Mouse (Mus musculus) adrenal gland, postnatal 36 days (tissue): ENCODE results near the gene Tmem254c. TPM values are rescaled to one million over a fixed set of nuclear protein-coding genes. Genes with fewer than 3 reads are reported as not detected.
"Not testable (repeated sequence)": the region's sequence is repeated elsewhere in the genome, so short reads cannot be mapped to it uniquely, and the experiment has no call there.

Experiments used
- DNase-seq, 2 experiments: peaks; one replicate each; pipeline ENCODE4 v3.0.0; 2021; ENCODE audit warnings: mixed read lengths in 1 of 2
- long read RNA-seq, 2 experiments: library from polyadenylated mRNA; stranded (forward); transcript quantifications; one replicate each; pipeline ENCODE4 v2.0.0; 2021; ENCODE audit warnings: borderline sequencing depth in 2 of 2
- total RNA-seq, 2 experiments: library from RNA; stranded (reverse); gene quantifications; 2 replicates each; pipeline ENCODE4 v1.2.3; 2021

Gene Tmem254c
- 10 to 100 TPM; 15.9 to 25.4 TPM for total RNA-seq
- long read RNA-seq, experiment 1, transcript Tmem254c-202 (4 exons, 1,211 nt): major isoform, 14 of 17 reads
- long read RNA-seq, experiment 1, partial matches to known transcripts: 0 of 17 reads
- long read RNA-seq, experiment 1, other reads (novel, unspliced or antisense): 0 of 17 reads
- long read RNA-seq, experiment 2, transcript Tmem254c-202 (4 exons, 1,211 nt): major isoform, 7 of 10 reads
- long read RNA-seq, experiment 2, partial matches to known transcripts: 0 of 10 reads
- long read RNA-seq, experiment 2, other reads (novel, unspliced or antisense): 0 of 10 reads

- DNase-seq: not testable (repeated sequence)
These were observed at the start of gene Tmem254c for GRCm38 (mm10) chr14:26067325-26067633. TSS of gene Tmem254c (minus strand) at chr14:26067355.

DNA sequence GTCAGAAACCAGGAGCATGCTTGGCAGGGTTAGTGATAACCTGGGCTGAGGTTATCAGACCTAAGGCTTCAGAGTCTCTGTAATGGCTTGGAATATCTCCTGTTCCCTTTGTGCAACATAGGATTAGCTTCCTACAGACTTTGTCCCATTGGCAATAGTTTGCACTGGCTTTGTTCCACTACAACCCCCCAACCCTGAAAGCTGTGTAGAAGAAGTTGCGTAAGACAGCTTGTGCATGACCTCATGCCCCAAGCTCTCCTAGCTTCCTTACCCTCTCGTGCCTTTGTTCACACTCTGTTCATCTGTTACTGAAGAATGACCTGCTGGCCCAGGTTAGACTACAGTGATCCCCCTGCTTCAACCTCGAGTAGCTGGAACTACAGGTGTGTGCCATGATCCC, 30.5 kb upstream of the Tmem254c start:
- not testable (repeated sequence) for DNase-seq

GRCm38 (mm10) chr14:26081997-26082396, 14.8 kb upstream of the Tmem254c start, which contains the start of gene Cphx3:
TSS of gene Cphx3 (plus strand) at chr14:26082297.
- DNase-seq: not testable (repeated sequence)

GRCm38 (mm10) chr14:26081216-26081615, 14.1 kb upstream of the Tmem254c start, which contains the start of gene Cphx2:
TSS of gene Cphx2 (plus strand) at chr14:26081516.
- not testable (repeated sequence) for DNase-seq

- DNase-seq: not testable (repeated sequence)
These were observed 9.7 kb upstream of the Tmem254c start for GRCm38 (mm10) chr14:26076620-26077390.

DNA sequence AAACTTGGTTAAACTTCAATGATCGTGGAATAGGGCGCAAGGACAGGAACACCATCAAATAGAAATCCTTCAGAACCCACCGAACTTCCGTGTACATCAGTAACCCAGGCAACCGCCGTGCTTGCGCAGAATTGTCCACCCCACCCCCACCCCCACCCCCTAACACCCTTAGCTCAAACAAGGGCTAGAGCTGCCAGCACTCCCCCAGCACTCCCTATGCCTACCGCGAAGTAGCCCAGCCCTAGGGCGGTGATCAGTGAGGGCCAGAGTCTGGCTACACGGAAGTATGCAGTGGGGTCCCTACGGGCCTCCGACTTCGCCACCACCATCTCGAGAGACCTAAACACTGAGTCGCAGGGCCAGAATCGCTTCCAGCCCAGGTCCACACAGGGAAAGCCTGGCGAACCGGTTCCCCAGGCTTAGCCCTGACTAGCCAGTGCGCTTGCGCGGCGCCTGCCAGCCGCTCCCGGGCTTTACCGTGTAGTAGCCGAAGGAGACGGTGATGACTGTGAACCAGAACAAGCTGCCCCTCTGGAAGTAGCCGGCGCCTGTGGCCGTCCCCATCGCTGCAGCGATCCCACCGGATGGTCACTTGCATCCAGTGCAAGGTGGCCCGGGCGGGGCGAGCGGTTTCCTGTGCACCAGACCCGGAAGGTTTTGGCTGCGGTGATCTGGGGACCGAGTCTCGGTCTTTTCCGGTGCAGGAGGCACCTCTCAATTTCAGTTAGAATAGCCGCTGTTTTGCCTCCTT, 406 bp downstream of the Tmem254c start:
- DNase-seq: not testable (repeated sequence)

DNA sequence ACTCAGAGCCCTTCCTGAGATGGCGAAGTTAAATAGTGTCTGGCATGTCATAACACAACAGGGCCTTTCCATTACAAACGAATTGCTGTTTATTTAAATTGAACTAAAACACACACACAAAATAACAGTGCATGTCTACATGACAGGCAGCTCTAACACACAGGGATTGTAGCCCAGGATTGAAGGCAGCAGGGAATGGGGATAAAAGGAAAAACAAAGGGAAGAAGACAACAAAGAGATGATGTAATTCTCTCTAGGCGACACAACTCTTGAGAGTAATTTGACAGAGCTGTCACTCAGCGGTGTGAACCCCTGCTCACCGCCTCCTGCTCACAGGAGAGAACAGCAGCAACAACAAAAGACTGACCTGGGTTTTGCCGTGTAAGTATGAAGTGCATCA, 7.8 kb downstream of the Tmem254c start:
- DNase-seq: not testable (repeated sequence)

DNA sequence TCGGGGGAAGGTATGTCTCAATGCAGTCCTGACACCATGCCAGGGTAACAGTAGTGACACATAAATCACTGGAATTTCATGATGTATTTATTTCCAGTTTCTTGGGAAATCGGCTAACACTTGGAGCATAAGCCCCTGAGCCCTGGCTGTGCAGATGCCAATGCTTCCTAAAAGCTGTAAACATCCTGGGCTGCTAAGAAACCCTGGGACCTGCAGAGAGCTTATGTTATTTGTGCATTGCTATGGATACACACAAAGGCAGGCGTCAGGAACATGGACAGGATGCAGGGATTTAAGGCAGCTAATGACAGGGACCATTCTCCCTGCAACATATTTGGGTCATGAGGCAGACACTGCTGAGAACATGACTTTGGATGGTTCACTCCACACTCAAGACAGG, 9.0 kb downstream of the Tmem254c start:
- DNase-seq: not testable (repeated sequence)

GRCm38 (mm10) chr14:26048767-26049166, 18.4 kb downstream of the Tmem254c start:
- DNase-seq: not testable (repeated sequence)

- DNase-seq: not testable (repeated sequence)
These were observed 20.1 kb downstream of the Tmem254c start for GRCm38 (mm10) chr14:26047026-26047425.

GRCm38 (mm10) chr14:26045007-26045406, 22.1 kb downstream of the Tmem254c start:
- not testable (repeated sequence) for DNase-seq

DNA sequence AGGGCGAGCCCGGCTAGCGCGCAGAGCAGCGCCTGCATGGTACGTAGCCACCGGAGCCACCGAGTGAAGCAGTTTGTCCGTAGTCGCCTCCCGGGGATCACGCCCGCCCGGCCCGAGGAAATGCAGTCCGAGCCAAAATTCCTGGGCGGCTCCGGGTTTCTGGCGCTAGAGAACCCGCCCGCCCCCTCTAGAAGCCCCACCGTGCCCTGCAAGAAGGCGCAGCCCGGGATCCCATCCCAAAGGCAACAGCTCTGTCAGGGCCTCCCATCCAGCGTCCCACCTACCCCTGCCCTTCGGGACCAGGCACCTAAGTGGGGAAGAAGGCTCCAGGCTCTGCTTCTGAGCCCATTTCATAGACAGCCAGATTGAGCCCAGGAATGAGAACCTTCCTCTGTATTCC, 24.5 kb downstream of the Tmem254c start, which contains the start of gene Gm9780:
TSS of gene Gm9780 (minus strand) at position 101 of the 400 bp plus-strand sequence.
- not testable (repeated sequence) for DNase-seq

- not testable (repeated sequence) for DNase-seq
These were observed 31.7 kb downstream of the Tmem254c start for GRCm38 (mm10) chr14:26035439-26035838.

DNA sequence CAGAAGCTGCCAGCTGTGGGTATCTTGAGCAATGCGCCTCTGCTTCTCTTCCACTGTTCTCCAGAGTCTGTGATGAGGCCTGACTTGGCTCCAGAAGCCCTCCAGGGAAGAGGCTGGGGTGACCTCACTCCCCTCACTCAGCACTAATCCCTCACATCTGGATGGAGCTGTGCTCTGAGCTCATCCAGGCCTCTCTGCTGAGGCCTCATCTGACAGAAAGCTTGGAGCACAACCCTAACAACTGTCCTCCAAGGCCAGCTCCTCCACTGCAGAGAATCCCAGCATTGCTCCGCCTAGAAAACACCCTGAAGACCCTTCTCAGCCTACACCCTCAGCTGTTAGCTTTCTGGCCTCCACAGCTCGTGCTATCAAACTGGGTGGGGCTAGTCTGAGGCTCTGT, 32.8 kb downstream of the Tmem254c start:
- DNase-seq: not testable (repeated sequence)

- not testable (repeated sequence) for DNase-seq
These were observed 41.5 kb downstream of the Tmem254c start for GRCm38 (mm10) chr14:26025653-26026052.

DNA sequence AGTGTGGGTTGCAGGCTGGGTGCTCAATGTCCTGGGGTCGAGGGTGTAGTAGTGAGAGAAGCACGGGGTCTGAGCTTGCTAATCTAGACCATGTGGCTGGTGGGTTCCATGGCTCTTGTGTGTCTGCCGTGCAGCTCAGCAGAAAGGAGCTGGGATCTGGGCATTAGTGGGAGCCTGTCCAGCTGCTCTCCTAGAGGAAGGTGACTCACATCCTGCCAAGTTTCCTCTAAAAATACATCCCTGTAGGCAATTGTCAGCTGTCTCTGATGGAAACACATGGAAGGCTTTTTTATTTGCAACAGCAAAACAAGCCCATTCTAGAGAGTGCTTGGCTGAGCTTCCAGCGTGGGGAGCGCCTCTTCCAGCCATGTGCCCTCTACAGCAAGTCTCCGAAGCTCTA, 44.3 kb downstream of the Tmem254c start:
- DNase-seq: not testable (repeated sequence)

DNA sequence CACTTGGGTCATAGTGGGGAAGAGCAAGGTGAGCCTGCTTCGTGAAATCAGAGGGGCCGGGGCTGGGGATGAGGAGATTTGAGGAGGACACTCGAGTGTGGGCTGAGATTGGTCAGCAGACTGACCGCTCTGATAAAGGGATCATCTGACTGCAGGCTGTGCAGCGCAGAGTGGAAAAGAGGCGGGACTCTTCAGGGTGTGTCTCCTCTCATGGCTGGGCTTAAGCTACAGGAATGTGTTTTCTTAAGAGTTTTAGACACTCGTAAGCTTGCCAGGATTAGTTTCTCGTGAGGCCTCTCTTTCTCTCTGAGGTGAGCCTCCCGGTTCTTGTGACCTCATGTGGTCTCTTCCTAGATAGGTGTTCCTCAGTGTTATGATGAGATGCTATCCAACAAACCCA, 45.6 kb downstream of the Tmem254c start:
- not testable (repeated sequence) for DNase-seq

- DNase-seq: not testable (repeated sequence)
These were observed 50.7 kb downstream of the Tmem254c start for GRCm38 (mm10) chr14:26016414-26016813.
